18 mouse cellular contexts compared by ENCODE assay signal in the genomic region with DNA sequence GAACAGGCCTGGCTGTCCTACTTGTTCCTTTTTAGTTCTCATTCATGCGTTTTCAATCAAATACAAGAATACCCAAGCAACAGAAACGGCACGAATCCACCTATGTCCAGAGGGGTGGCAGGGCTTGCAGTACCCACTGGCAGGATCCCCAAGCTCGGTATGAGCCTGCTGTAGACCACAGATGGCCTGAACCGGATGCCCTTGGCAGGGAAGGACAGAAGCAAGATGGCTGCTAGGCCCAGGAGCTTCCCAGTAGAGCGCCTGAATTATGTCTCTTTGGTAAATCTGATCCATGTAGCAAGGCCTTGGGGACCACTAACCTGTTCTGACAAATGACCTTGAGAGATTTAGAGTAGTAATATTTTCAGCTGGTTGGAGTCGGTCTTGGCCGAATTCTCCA. TPM values are rescaled to one million over a fixed set of nuclear protein-coding genes. Genes with fewer than 3 reads are reported as not detected.
DNase-seq lines count a peak whose midpoint lies in the region; TF ChIP-seq lines count a peak whose summit lies in the region.
"Had no signal": no experiment of that assay in that cellular context is flagged by ENCODE, and none has a peak within 500 bp of the region (broad histone marks: within the 10 kb centered on the region; RNA-seq: fewer than 3 reads in every experiment).

No protein-coding gene starts in this region.

- no peak for TF ChIP-seq CTCF in left cerebral cortex, adult 2 months (IDR thresholded peaks at IDR 0.05)

- H3K27ac ChIP-seq in left cerebral cortex, adult 2 months, result no peak overlapping the region
- H3K27ac ChIP-seq: embryonic facial prominence, embryonic 12.5 days; forebrain, embryonic 15.5 days; heart, adult 2 months; hindbrain, embryonic 10.5 days; hindbrain, embryonic 14.5 days; intestine, embryonic 15.5 days had no signal

- H3K4me3 ChIP-seq in left cerebral cortex, adult 2 months, result no peak overlapping the region
- H3K4me3 ChIP-seq: embryonic facial prominence, embryonic 12.5 days; forebrain, embryonic 15.5 days; heart, adult 2 months; heart, embryonic 12.5 days; hindbrain, embryonic 10.5 days; intestine, embryonic 15.5 days had no signal

- intact Hi-C loops in left cerebral cortex, adult 2 months (cut with DNase I), result loop anchor here (5.0 kb wide), 1 partner anchor 984 kb away; no protein-coding TSS in a partner anchor

- peak; percentile 82 for DNase-seq in brain, adult 2 months (ENCODE audit: low read depth, low spot score)
- DNase-seq in cerebellum, adult 11 months, result peak; percentile 51
- DNase-seq in cerebellum, adult 8-10 months, result peak; percentile 49
- peak; percentile 81 to 83 for DNase-seq in cerebellum, postnatal 14 days
- no peak for DNase-seq in layer of hippocampus, adult 8-10 months (ENCODE audit: low spot score in 2 of 2)
- DNase-seq in frontal cortex, postnatal 36 days (ENCODE audit: low spot score in 2 of 2), result no peak
- DNase-seq in left cerebral cortex, adult 2 months (ENCODE audit: extremely low spot score in 1 of 2, low spot score in 2 of 2), result no peak
- DNase-seq: adrenal gland, adult 8-10 months; adrenal gland, postnatal 36 days; gastrocnemius, postnatal 10 days; heart, adult 2 months; kidney, adult 9 months had no signal

RNA-seq across cellular contexts. Expression of gene Cd83, which starts 28.9 kb away (rescaled TPM):
- 10 to 100 TPM in 2 of 4 experiments, 1 to 10 TPM in 2; 7.6 to 21.2 (median 13.4) TPM for total RNA-seq in layer of hippocampus, adult 8-10 months (2022)
- 1 to 10 TPM; 8.0 to 9.4 TPM for total RNA-seq in left cerebral cortex, adult 2 months (2021)

Comparison
In these comparisons a context has a peak if more than half of its experiments do, and no peak if none do; other contexts are left out.
1. DNase-seq: peak in brain, adult 2 months (single experiment), cerebellum, adult 11 months (single experiment), cerebellum, adult 8-10 months (single experiment) and cerebellum, postnatal 14 days (2 of 2); none in layer of hippocampus, adult 8-10 months (0 of 2), frontal cortex, postnatal 36 days (0 of 2) and left cerebral cortex, adult 2 months (0 of 2).